Mouse (Mus musculus): ENCODE results near the gene Stam. TPM values are rescaled to one million over a fixed set of nuclear protein-coding genes. Genes with fewer than 3 reads are reported as not detected.
"Not testable (repeated sequence)": the region's sequence is repeated elsewhere in the genome, so short reads cannot be mapped to it uniquely, and the experiment has no call there.

The Stam gene
- polyA plus RNA-seq, 1 experiment from 2014 or later = 68.2 TPM

DNA sequence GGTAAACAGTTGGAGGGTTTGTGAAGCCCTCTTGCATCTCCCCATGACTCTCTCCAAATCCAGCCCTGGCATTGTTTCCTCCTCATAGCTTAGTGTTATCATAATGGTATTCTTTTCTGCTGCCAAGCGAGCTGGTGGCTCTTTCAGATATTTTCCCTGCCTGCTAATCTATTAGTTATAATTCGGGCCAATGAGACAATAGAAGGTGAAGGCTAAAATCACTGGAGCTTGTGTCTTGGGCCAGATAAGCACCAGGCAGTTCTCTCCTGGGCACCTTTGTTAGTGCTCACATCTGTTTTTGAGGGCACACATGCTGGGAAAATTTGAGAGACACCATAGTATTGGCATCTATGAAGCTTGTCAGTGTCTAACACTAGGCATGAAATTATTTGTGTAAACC is 91.2 kb downstream of the Stam start:
- 78% methylated on average over 2 of the region's 2 CpGs for WGBS

GRCm38 (mm10) chr2:14165618-14166344 is 91.9 kb downstream of the Stam start:
- WGBS = 67% methylated on average over 3 of the region's 3 CpGs
- no peak for ATAC-seq (ENCODE audit: insufficient number of reproducible peaks, insufficient read depth, low FRiP score, low TSS enrichment, low read depth)
- H3K9me3 ChIP-seq = no peaks in the 10 kb centered on the region

More for the DNA sequence above, 91.2 kb downstream of the Stam start:
- H3K36me3 ChIP-seq = no peaks in the 10 kb centered on the region
- H3K9me3 ChIP-seq = no peaks in the 10 kb centered on the region
- H3K4me1 ChIP-seq = no peaks in the 10 kb centered on the region
- H3K4me2 ChIP-seq = no peak overlapping the region
- no peak overlapping the region for H3K9ac ChIP-seq
- no peaks in the 10 kb centered on the region for H3K27me3 ChIP-seq
- H3K27ac ChIP-seq = no peak overlapping the region
- no peak for ATAC-seq (ENCODE audit: insufficient number of reproducible peaks, insufficient read depth, low FRiP score, low TSS enrichment, low read depth)
- no peak overlapping the region for H3K4me3 ChIP-seq

DNA sequence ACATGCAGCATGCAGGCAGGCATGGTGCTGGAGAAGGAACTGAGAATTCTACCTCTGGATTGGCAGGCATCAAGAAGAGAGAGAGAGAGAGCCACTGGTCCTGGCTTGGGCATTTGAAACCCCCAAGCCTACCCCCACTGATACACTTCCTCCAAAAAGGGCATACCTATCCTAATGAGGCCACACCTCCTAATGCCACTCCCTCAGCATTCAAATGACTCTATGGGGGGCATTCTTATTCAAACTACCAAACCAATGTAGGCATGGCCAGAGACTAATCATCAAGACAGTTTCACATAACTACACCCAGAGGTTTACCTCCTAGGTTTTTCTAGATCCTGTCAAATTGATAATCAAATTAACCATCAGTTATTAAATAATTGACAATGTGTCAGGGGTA is 93.8 kb downstream of the Stam start:
- ATAC-seq (ENCODE audit: insufficient number of reproducible peaks, insufficient read depth, low FRiP score, low TSS enrichment, low read depth) = no peak
- H3K4me1 ChIP-seq = no peaks in the 10 kb centered on the region
- no peak overlapping the region for H3K9ac ChIP-seq
- H3K27me3 ChIP-seq = no peaks in the 10 kb centered on the region
- no peak overlapping the region for H3K27ac ChIP-seq
- H3K4me2 ChIP-seq = no peak overlapping the region
- H3K36me3 ChIP-seq = no peaks in the 10 kb centered on the region
- no peaks in the 10 kb centered on the region for H3K9me3 ChIP-seq
- no peak overlapping the region for H3K4me3 ChIP-seq

More at GRCm38 (mm10) chr2:14165618-14166344, 91.9 kb downstream of the Stam start:
- Histone ChIP-seq H3K27ac (no peak overlapping the region), H3K4me1 (no peaks in the 10 kb centered on the region), H3K27me3 (no peaks in the 10 kb centered on the region), H3K4me2 (no peak overlapping the region), H3K36me3 (no peaks in the 10 kb centered on the region), H3K9ac (no peak overlapping the region), H3K4me3 (no peak overlapping the region)

DNA sequence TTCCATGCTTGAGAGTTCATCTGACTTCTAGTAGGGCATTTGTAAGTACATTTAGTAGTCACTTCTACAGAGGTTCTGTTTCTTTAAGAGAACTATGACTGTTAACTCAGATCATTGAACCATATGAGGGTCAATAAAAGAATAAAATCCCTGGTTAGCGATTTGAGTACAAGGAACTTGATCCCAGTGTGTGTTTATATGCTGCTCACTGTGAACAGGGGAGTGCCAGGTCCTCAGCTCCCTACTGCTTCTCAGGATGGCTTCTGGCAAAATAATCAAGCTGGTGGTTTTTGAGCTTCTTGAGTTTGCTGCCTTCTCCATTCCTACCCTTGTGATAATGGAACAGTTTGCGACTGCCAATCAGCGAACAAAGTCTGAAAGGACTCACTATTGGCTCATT is 100.4 kb downstream of the Stam start, which contains the start of gene Tmem236:
Gene Tmem236, plus strand, starts transcription at position 190 of the 400 bp plus-strand sequence.
- Histone ChIP-seq H3K4me3 (no peak within 1 kb of the TSS), H3K9ac (no peak within 1 kb of the TSS), H3K36me3 (no peaks in the 10 kb centered on the region), H3K4me1 (no peaks in the 10 kb centered on the region), H3K9me3 (no peaks in the 10 kb centered on the region), H3K27ac (no peak within 1 kb of the TSS), H3K27me3 (no peaks in the 10 kb centered on the region), H3K4me2 (no peak within 1 kb of the TSS)
- no peak for ATAC-seq (ENCODE audit: insufficient number of reproducible peaks, insufficient read depth, low FRiP score, low TSS enrichment, low read depth)
- 72% methylated on average over 3 of the region's 3 CpGs for WGBS

DNA sequence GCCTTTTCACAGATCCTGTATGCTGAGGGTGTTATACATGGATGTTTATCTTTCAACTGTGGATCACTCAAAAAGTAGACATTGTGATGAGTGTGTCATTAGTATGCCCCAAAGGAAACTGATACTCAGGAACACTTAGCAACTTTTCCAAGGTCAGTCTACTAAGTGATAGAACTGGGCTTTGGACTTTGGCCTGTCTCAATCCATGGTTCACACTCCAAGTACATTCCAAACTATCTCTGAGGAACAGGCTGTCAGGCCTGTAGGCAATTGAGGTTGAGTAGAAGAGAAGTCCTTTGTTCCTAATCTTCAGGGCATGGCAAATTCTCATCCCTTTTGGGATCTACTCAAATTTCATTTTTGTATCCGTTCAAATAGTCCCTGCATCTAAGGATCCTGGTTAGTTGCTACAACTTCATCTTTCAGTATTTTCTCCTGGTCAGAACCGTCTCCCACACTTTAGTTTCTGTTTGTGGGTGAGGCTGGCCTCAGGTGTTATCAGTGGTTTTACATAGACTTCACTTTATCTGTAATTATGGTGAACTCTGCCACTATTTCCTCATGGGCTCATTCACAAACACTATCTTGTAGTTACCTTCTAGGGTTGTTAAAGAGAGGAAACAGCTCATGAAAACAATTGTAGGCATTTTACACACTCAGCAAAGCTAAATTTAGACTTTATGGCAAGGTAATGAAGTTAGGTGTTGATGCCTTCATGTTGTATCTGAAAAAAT is 102.7 kb downstream of the Stam start:
- Histone ChIP-seq H3K27me3 (no peaks in the 10 kb centered on the region), H3K27ac (no peak overlapping the region), H3K36me3 (no peaks in the 10 kb centered on the region), H3K9ac (no peak overlapping the region), H3K4me2 (no peak overlapping the region), H3K4me1 (no peaks in the 10 kb centered on the region), H3K4me3 (no peak overlapping the region), H3K9me3 (no peaks in the 10 kb centered on the region)
- ATAC-seq (ENCODE audit: insufficient number of reproducible peaks, insufficient read depth, low FRiP score, low TSS enrichment, low read depth) = no peak
- WGBS = 64% methylated on average over 2 of the region's 2 CpGs

GRCm38 (mm10) chr2:14184375-14184774 is 110.5 kb downstream of the Stam start:
- H3K36me3 ChIP-seq = no peaks in the 10 kb centered on the region
- no peaks in the 10 kb centered on the region for H3K9me3 ChIP-seq
- ATAC-seq (ENCODE audit: insufficient number of reproducible peaks, insufficient read depth, low FRiP score, low TSS enrichment, low read depth) = no peak
- no peak overlapping the region for H3K27ac ChIP-seq
- no peak overlapping the region for H3K4me2 ChIP-seq
- no peak overlapping the region for H3K9ac ChIP-seq
- no peaks in the 10 kb centered on the region for H3K27me3 ChIP-seq
- no peak overlapping the region for H3K4me3 ChIP-seq
- no peaks in the 10 kb centered on the region for H3K4me1 ChIP-seq

GRCm38 (mm10) chr2:14190684-14191083 is 116.8 kb downstream of the Stam start:
- no peaks in the 10 kb centered on the region for H3K9me3 ChIP-seq
- no peak overlapping the region for H3K4me2 ChIP-seq
- H3K4me3 ChIP-seq = no peak overlapping the region
- 71% methylated on average over 4 of the region's 4 CpGs for WGBS
- H3K9ac ChIP-seq = no peak overlapping the region
- no peaks in the 10 kb centered on the region for H3K36me3 ChIP-seq
- no peak for ATAC-seq (ENCODE audit: insufficient number of reproducible peaks, insufficient read depth, low FRiP score, low TSS enrichment, low read depth)
- no peaks in the 10 kb centered on the region for H3K4me1 ChIP-seq
- no peaks in the 10 kb centered on the region for H3K27me3 ChIP-seq
- no peak overlapping the region for H3K27ac ChIP-seq

DNA sequence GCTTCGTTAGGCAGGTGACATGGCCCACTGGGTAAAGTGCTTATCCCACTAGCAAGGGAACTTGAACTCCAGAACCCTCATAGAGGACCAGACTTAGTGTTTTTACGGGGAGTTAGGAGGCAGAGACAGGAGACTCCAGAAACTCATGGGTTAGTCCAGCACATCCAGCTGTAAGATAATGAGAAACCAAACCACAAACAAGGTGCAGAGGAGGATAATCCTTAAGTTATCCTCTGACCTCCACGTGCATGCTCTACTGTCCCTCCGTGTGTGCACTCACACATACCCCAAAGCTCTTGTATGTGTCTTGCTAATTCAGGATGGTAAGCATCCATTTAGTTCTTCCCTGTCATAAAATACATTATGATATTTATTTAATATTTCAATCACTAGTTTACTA is 117.7 kb downstream of the Stam start:
- no peaks in the 10 kb centered on the region for H3K27me3 ChIP-seq
- H3K9ac ChIP-seq = no peak overlapping the region
- H3K4me2 ChIP-seq = no peak overlapping the region
- H3K36me3 ChIP-seq = no peaks in the 10 kb centered on the region
- no peak for ATAC-seq (ENCODE audit: insufficient number of reproducible peaks, insufficient read depth, low FRiP score, low TSS enrichment, low read depth)
- H3K4me1 ChIP-seq = no peaks in the 10 kb centered on the region
- H3K4me3 ChIP-seq = no peak overlapping the region
- H3K9me3 ChIP-seq = no peaks in the 10 kb centered on the region
- H3K27ac ChIP-seq = no peak overlapping the region
- 87% methylated on average over 4 of the region's 4 CpGs for WGBS

DNA sequence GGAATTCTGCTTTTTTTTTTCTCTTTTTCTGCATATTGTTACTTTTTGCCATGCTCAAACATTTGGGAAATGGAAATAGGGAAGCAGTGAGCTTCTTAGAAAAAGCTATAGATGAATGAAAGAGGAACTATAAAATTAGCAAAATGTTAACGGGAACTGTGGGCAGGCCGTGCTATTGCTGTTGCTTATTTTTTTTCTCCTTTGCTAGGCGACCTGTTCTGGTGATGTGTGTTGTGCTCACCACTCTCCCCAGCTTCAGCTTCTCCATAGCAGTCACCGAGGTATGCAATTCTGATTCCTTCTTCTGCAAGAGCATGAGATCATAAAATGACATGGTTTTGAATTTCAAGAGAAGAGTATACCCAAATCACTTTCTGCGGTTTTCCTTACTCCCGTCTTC is 118.1 kb downstream of the Stam start:
- no peak for ATAC-seq (ENCODE audit: insufficient number of reproducible peaks, insufficient read depth, low FRiP score, low TSS enrichment, low read depth)
- Histone ChIP-seq H3K9me3 (no peaks in the 10 kb centered on the region), H3K27ac (no peak overlapping the region), H3K9ac (no peak overlapping the region), H3K4me2 (no peak overlapping the region), H3K36me3 (no peaks in the 10 kb centered on the region), H3K4me3 (no peak overlapping the region), H3K4me1 (no peaks in the 10 kb centered on the region), H3K27me3 (no peaks in the 10 kb centered on the region)
- 52% methylated on average over 6 of the region's 6 CpGs for WGBS

GRCm38 (mm10) chr2:14198325-14198903 is 124.5 kb downstream of the Stam start:
- not testable (repeated sequence) for H3K4me3 ChIP-seq; H3K9me3 ChIP-seq; H3K4me2 ChIP-seq; ATAC-seq (ENCODE audit: insufficient number of reproducible peaks, insufficient read depth, low FRiP score, low TSS enrichment, low read depth); H3K4me1 ChIP-seq; H3K27me3 ChIP-seq; H3K27ac ChIP-seq; H3K9ac ChIP-seq; H3K36me3 ChIP-seq
- 40% methylated on average over 1 of the region's 2 CpGs for WGBS

All from embryonic facial prominence, embryonic 13.5 days (tissue).